Mouse (Mus musculus) brain, embryonic 14.5 days (tissue): ENCODE data around the gene Pde6b.

Source experiments
- CTCF ChIP-seq: fragments of 200-500 bp; IDR thresholded peaks from 2 replicates; pipeline ENCODE4 v1.5.1; 2012; ENCODE audit warnings: inconsistent platforms, mild to moderate bottlenecking, moderate library complexity, borderline replicate concordance; ENCODE audit not compliant: insufficient read depth, insufficient read length; ENCODE audit errors: extremely low read depth
- POLR2A ChIP-seq: fragments of 200-500 bp; IDR thresholded peaks from 2 replicates; pipeline ENCODE4 v1.6.1; 2012; ENCODE audit warnings: mild to moderate bottlenecking, inconsistent platforms, borderline replicate concordance; ENCODE audit not compliant: poor library complexity, insufficient read depth, insufficient read length, severe bottlenecking; ENCODE audit errors: extremely low read depth

GRCm38 (mm10) chr5:108378346-108378745 lies 9.8 kb upstream of the Pde6b start:
- TF ChIP-seq CTCF (no peak), POLR2A (no peak)
